8 mouse cellular contexts compared by ENCODE assay signal in the genomic region with DNA sequence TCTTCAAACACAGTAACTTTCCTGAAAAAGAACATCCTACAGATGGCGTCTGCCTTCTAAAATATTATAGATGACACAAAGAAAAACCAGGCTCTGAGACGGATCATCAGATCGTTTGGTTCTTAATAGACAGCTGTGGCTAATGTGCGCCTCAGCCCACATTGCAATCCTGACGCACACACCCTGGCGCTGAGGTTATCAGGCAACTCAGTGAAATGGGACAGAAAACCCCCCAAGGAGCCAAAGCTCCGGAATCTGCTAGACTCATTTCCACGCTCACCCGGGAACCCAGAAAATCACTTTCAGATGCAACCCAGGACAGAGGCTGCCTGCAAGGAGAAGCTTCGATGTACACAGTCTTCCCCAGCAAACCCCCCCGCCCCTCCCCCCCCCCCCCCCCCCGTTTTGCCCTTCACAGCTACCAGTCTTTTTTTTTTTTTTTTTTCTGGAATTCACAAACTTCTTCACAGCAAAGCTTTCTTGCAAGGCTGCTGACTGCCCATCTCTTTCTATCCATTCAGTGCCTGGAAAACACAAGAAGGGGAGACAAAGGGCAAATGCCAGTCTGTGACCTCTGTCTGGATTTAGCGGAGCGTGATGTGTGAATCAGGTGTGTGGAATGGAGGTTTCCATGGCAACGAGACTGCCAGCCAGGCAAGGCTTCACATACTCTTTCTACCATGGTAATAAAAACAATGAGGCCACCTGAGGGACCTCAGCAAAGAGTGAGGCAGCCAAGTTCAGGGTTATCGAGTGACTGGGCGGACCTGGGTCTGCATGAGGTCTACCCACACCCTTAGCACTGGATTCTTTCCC.
DNase-seq lines count a peak whose midpoint lies in the region; ATAC-seq lines count a peak whose summit lies in the region.
"Had no signal": no experiment of that assay in that cellular context is flagged by ENCODE, and none has a peak within 500 bp of the region (broad histone marks: within the 10 kb centered on the region; RNA-seq: fewer than 3 reads in every experiment).

No protein-coding gene starts in this region.

- peak; percentile 85 for ATAC-seq in embryonic facial prominence, embryonic 14.5 days (ENCODE audit: low read depth)
- ATAC-seq in intestine, embryonic 16.5 days = peak; percentile 91
- peak; percentile 80 for ATAC-seq in midbrain, embryonic 13.5 days
- no peak for ATAC-seq in activated CD4-positive, CD25-positive, alpha-beta regulatory T cell, adult 4 months

- 17% methylated on average over 15 of the region's 17 CpGs for WGBS in embryonic facial prominence, embryonic 14.5 days
- WGBS in intestine, embryonic 16.5 days = 35% methylated on average over 16 of the region's 17 CpGs
- 9% methylated on average over 15 of the region's 17 CpGs for WGBS in midbrain, embryonic 13.5 days

- no peak overlapping the region for H3K9ac ChIP-seq in embryonic facial prominence, embryonic 14.5 days (ENCODE audit: low read depth, low read length)
- H3K9ac ChIP-seq in intestine, embryonic 16.5 days (ENCODE audit: low read depth, low read length) = no peak overlapping the region
- H3K9ac ChIP-seq in midbrain, embryonic 13.5 days (replicated peaks) = peak overlapping the region; percentile 56

- H3K36me3 ChIP-seq in embryonic facial prominence, embryonic 14.5 days (ENCODE audit: control insufficient read depth, insufficient read depth, low read length) = 0 out of 2 replicates have a peak, but pooled peaks cover 6% of the 10 kb centered on the region
- H3K36me3 ChIP-seq in intestine, embryonic 16.5 days (ENCODE audit: control insufficient read depth, insufficient read depth, low read length) = no peaks in the 10 kb centered on the region
- H3K36me3 ChIP-seq in midbrain, embryonic 13.5 days = no peaks in the 10 kb centered on the region

- H3K9me3 ChIP-seq in embryonic facial prominence, embryonic 14.5 days (ENCODE audit: control insufficient read depth, low read length) = no peaks in the 10 kb centered on the region
- H3K9me3 ChIP-seq in intestine, embryonic 16.5 days (ENCODE audit: control insufficient read depth, low read length) = no peaks in the 10 kb centered on the region
- H3K9me3 ChIP-seq in midbrain, embryonic 13.5 days = peaks cover 2% of the 10 kb centered on the region; the same call in 1 of the 2 replicates

- DNase-seq in right cerebral cortex, adult 2 months (ENCODE audit: low spot score in 2 of 2) = peak; percentile 26 to 30
- no peak for DNase-seq in right cerebral cortex, postnatal 14 days
- DNase-seq in embryonic facial prominence, embryonic 14.5 days (ENCODE audit: low spot score) = peak; percentile 85
- DNase-seq in gastrocnemius, postnatal 10 days = no peak

- H3K4me2 ChIP-seq in embryonic facial prominence, embryonic 14.5 days (ENCODE audit: low read depth, low read length) = peak overlapping the region; percentile 21; the same call in 1 of the 2 replicates
- no peak overlapping the region for H3K4me2 ChIP-seq in intestine, embryonic 16.5 days (ENCODE audit: low read depth, low read length)
- peak overlapping the region; percentile 44 for H3K4me2 ChIP-seq in midbrain, embryonic 13.5 days (replicated peaks)

- peak overlapping the region; percentile 4; the same call in 1 of the 2 replicates for H3K4me3 ChIP-seq in embryonic facial prominence, embryonic 14.5 days (ENCODE audit: low read depth, low read length)
- no peak overlapping the region for H3K4me3 ChIP-seq in intestine, embryonic 16.5 days (ENCODE audit: low read length)
- peak overlapping the region; percentile 21; the same call in 1 of the 2 replicates for H3K4me3 ChIP-seq in midbrain, embryonic 13.5 days (replicated peaks)
- H3K4me3 ChIP-seq: erythroblast, embryonic 14.5 days had no signal

- peaks cover 8% of the 10 kb centered on the region for H3K4me1 ChIP-seq in embryonic facial prominence, embryonic 14.5 days (ENCODE audit: control insufficient read depth, insufficient read depth, low read length)
- H3K4me1 ChIP-seq in intestine, embryonic 16.5 days (ENCODE audit: control insufficient read depth, insufficient read depth, low read length) = peaks cover 8% of the 10 kb centered on the region; the same call in 1 of the 2 replicates
- peaks cover 23% of the 10 kb centered on the region for H3K4me1 ChIP-seq in midbrain, embryonic 13.5 days (replicated peaks)

- no peaks in the 10 kb centered on the region for H3K27me3 ChIP-seq in embryonic facial prominence, embryonic 14.5 days (replicated peaks; ENCODE audit: control insufficient read depth, insufficient read depth, low read length)
- H3K27me3 ChIP-seq in intestine, embryonic 16.5 days (replicated peaks; ENCODE audit: control insufficient read depth, insufficient read depth, low read length) = no peaks in the 10 kb centered on the region
- H3K27me3 ChIP-seq in midbrain, embryonic 13.5 days = no peaks in the 10 kb centered on the region

- H3K27ac ChIP-seq in embryonic facial prominence, embryonic 14.5 days (replicated peaks; ENCODE audit: low read depth, low read length) = peak overlapping the region; percentile 54; the same call in 1 of the 2 replicates
- H3K27ac ChIP-seq in intestine, embryonic 16.5 days (ENCODE audit: low read length) = no peak overlapping the region
- H3K27ac ChIP-seq in midbrain, embryonic 13.5 days = peak overlapping the region; percentile 86

Comparison
In these comparisons a context has a peak if more than half of its experiments do, and no peak if none do; other contexts are left out.
1. DNase-seq: peak in right cerebral cortex, adult 2 months (2 of 2) and embryonic facial prominence, embryonic 14.5 days (single experiment); none in right cerebral cortex, postnatal 14 days (single experiment) and gastrocnemius, postnatal 10 days (single experiment).